Mouse (Mus musculus): ENCODE measurements around the gene Ankrd44. TPM values are rescaled to one million over a fixed set of nuclear protein-coding genes. Genes with fewer than 3 reads are reported as not detected.

Ankrd44 gene
- polyA plus RNA-seq, 1 experiment = 73.9 TPM

GRCm38 (mm10) chr1:54911256-54911610 lies 15.0 kb downstream of the Ankrd44 start:
- Histone ChIP-seq H3K27ac (ENCODE audit: insufficient read depth, low read depth, low read length) (peak overlapping the region; percentile 51), H3K4me1 (ENCODE audit: control insufficient read depth, insufficient read depth, low read length) (peaks cover 63% of the 10 kb centered on the region), H3K4me3 (ENCODE audit: insufficient read depth, low read length) (no peak overlapping the region)
- no peak for TF ChIP-seq POLR2A (IDR thresholded peaks at IDR 0.05; ENCODE audit: borderline replicate concordance, low read depth, low read length)

- TF ChIP-seq CTCF (IDR thresholded peaks at IDR 0.05; ENCODE audit: low read depth, low read length) = no peak
- TF ChIP-seq POLR2A (IDR thresholded peaks at IDR 0.05; ENCODE audit: borderline replicate concordance, low read depth, low read length) = no peak
- H3K4me3 ChIP-seq (ENCODE audit: insufficient read depth, low read length) = no peak overlapping the region
- H3K4me1 ChIP-seq (ENCODE audit: control insufficient read depth, insufficient read depth, low read length) = peaks cover 60% of the 10 kb centered on the region
- H3K27ac ChIP-seq (ENCODE audit: insufficient read depth, low read depth, low read length) = peak overlapping the region; percentile 51
Measured at GRCm38 (mm10) chr1:54910489-54911255, 15.5 kb downstream of the Ankrd44 start.

DNA sequence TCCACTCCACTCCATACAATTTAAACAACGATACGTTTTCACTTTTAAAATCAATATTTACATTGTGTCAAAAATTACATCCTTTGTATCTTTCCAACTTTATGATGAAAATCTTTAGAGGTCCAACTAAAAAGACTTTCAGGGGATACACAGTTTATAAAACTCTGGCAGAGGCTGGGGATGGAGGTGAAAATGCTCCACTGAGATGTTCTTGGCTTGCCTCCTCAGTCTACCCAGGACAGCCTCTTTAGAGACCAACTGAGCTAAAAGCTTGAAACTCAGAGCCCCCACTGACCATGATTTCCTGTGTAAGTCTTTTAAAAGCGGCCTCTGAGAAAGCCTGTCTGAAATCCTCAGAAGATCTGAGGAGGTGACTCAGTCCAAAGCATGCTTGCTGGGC lies 17.4 kb downstream of the Ankrd44 start:
- Histone ChIP-seq H3K4me1 (ENCODE audit: control insufficient read depth, insufficient read depth, low read length) (peaks cover 50% of the 10 kb centered on the region), H3K4me3 (ENCODE audit: insufficient read depth, low read length) (no peak overlapping the region), H3K27ac (ENCODE audit: insufficient read depth, low read depth, low read length) (no peak overlapping the region)
- TF ChIP-seq POLR2A (IDR thresholded peaks at IDR 0.05; ENCODE audit: borderline replicate concordance, low read depth, low read length) = no peak

- TF ChIP-seq CTCF (IDR thresholded peaks at IDR 0.05; ENCODE audit: low read depth, low read length) = no peak
- no peak for TF ChIP-seq POLR2A (IDR thresholded peaks at IDR 0.05; ENCODE audit: borderline replicate concordance, low read depth, low read length)
- H3K4me1 ChIP-seq (ENCODE audit: control insufficient read depth, insufficient read depth, low read length) = peaks cover 35% of the 10 kb centered on the region
- no peak overlapping the region for H3K4me3 ChIP-seq (ENCODE audit: insufficient read depth, low read length)
- no peak overlapping the region for H3K27ac ChIP-seq (ENCODE audit: insufficient read depth, low read depth, low read length)
Measured at GRCm38 (mm10) chr1:54907066-54907639, 19.0 kb downstream of the Ankrd44 start.

DNA sequence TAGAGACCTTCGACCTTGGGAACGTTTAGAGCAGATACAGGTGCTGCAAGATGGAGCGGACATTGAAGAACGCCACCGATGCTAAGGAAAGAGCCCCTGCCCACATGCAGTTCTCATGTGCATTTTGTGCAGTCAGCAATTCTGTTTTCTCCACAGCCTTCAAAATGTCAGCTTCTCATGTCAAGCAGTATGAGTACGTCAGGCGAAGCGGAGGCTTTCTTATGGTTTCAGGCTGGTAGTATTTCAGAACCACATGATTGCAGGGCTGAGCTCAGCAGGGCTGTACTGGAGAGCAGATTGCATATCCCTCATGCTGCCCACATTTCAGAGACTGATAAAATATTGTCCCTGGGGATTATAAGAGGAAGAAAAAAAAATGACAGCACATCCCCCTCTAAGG lies 19.9 kb downstream of the Ankrd44 start:
- TF ChIP-seq POLR2A (IDR thresholded peaks at IDR 0.05; ENCODE audit: borderline replicate concordance, low read depth, low read length) = no peak
- TF ChIP-seq CTCF (IDR thresholded peaks at IDR 0.05; ENCODE audit: low read depth, low read length) = no peak
- Histone ChIP-seq H3K4me3 (ENCODE audit: insufficient read depth, low read length) (no peak overlapping the region), H3K4me1 (ENCODE audit: control insufficient read depth, insufficient read depth, low read length) (peaks cover 34% of the 10 kb centered on the region), H3K27ac (ENCODE audit: insufficient read depth, low read depth, low read length) (no peak overlapping the region)

- no peak overlapping the region for H3K4me3 ChIP-seq (ENCODE audit: insufficient read depth, low read length)
- TF ChIP-seq CTCF (IDR thresholded peaks at IDR 0.05; ENCODE audit: low read depth, low read length) (no peak), POLR2A (IDR thresholded peaks at IDR 0.05; ENCODE audit: borderline replicate concordance, low read depth, low read length) (no peak)
- H3K4me1 ChIP-seq (ENCODE audit: control insufficient read depth, insufficient read depth, low read length) = peaks cover 32% of the 10 kb centered on the region
- no peak overlapping the region for H3K27ac ChIP-seq (ENCODE audit: insufficient read depth, low read depth, low read length)
Measured at GRCm38 (mm10) chr1:54905632-54906031, 20.6 kb downstream of the Ankrd44 start.

DNA sequence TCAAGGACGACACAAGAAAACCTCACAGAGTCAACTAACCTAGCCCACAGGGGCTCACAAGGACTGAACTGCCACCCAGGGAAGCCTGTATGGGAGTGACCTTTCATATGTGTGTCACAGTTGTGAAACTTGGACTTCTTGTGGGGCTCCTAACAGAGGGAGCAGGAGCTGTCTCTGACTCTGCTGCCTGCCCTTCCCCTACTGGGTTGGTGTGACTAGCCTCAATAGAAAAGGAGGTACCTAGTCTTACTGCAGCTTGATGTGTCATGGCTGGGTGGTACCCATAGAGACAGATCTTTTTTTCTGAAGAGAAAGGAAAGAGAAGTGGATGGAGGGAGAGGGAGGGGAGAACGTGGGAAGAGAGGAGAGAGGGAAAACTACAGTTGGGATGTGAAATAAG lies 22.0 kb downstream of the Ankrd44 start:
- TF ChIP-seq POLR2A (IDR thresholded peaks at IDR 0.05; ENCODE audit: borderline replicate concordance, low read depth, low read length) = no peak
- H3K4me1 ChIP-seq (ENCODE audit: control insufficient read depth, insufficient read depth, low read length) = peaks cover 26% of the 10 kb centered on the region
- no peak overlapping the region for H3K27ac ChIP-seq (ENCODE audit: insufficient read depth, low read depth, low read length)
- H3K4me3 ChIP-seq (ENCODE audit: insufficient read depth, low read length) = no peak overlapping the region

DNA sequence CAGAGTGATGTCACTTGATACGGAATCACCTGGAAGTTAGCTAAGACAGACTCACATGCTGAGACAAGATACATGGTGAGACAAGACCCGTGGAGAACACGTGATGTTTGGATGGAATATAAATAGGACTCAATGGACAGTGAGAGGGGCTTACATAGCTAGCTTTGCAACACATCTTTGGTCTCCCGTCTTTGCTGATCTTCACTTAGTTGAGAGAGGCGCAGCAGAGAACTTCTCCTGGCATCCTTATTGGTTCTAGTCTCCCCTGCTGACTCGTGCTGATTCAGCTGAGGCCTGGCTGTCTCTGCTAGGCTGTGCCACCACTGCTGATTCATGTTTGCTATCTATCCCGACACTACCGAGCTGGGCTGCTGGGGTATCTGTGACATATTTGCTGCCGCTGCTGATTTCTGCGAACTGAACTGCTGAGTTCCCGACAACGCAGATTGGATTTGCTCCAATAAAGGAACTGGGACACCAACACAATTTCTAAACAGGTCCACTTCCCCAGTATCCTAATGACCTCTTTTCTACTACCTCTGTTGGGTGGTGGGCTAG lies 23.4 kb downstream of the Ankrd44 start:
- peaks cover 31% of the 10 kb centered on the region for H3K4me1 ChIP-seq (ENCODE audit: control insufficient read depth, insufficient read depth, low read length)
- H3K27ac ChIP-seq (ENCODE audit: insufficient read depth, low read depth, low read length) = no peak overlapping the region
- no peak overlapping the region for H3K4me3 ChIP-seq (ENCODE audit: insufficient read depth, low read length)
- TF ChIP-seq CTCF (IDR thresholded peaks at IDR 0.05; ENCODE audit: low read depth, low read length) (no peak), POLR2A (IDR thresholded peaks at IDR 0.05; ENCODE audit: borderline replicate concordance, low read depth, low read length) (no peak)

- no peak overlapping the region for H3K4me3 ChIP-seq (ENCODE audit: insufficient read depth, low read length)
- TF ChIP-seq POLR2A (IDR thresholded peaks at IDR 0.05; ENCODE audit: borderline replicate concordance, low read depth, low read length) (no peak), CTCF (IDR thresholded peaks at IDR 0.05; ENCODE audit: low read depth, low read length) (no peak)
- H3K4me1 ChIP-seq (ENCODE audit: control insufficient read depth, insufficient read depth, low read length) = peaks cover 41% of the 10 kb centered on the region
Measured at GRCm38 (mm10) chr1:54901084-54901483, 25.1 kb downstream of the Ankrd44 start.

GRCm38 (mm10) chr1:54899247-54899646 lies 26.9 kb downstream of the Ankrd44 start:
- H3K4me1 ChIP-seq (ENCODE audit: control insufficient read depth, insufficient read depth, low read length) = peaks cover 41% of the 10 kb centered on the region
- no peak for TF ChIP-seq POLR2A (IDR thresholded peaks at IDR 0.05; ENCODE audit: borderline replicate concordance, low read depth, low read length)
- no peak for TF ChIP-seq CTCF (IDR thresholded peaks at IDR 0.05; ENCODE audit: low read depth, low read length)
- H3K4me3 ChIP-seq (ENCODE audit: insufficient read depth, low read length) = no peak overlapping the region
- peak overlapping the region; percentile 35 for H3K27ac ChIP-seq (ENCODE audit: insufficient read depth, low read depth, low read length)

More at GRCm38 (mm10) chr1:54901084-54901483, 25.1 kb downstream of the Ankrd44 start:
- no peak overlapping the region for H3K27ac ChIP-seq (ENCODE audit: insufficient read depth, low read depth, low read length)

Data from bone marrow macrophage, adult 2 months (primary cell).